Mouse (Mus musculus) cerebellum, postnatal 14 days (tissue): ENCODE data around the gene Slc2a4.

ENCODE experiments used
- DNase-seq, 2 experiments: peaks; one replicate each; pipeline ENCODE4 v3.0.0; 2021; ENCODE audit warnings: mixed read lengths in 2 of 2

Gene Slc2a4

DNA sequence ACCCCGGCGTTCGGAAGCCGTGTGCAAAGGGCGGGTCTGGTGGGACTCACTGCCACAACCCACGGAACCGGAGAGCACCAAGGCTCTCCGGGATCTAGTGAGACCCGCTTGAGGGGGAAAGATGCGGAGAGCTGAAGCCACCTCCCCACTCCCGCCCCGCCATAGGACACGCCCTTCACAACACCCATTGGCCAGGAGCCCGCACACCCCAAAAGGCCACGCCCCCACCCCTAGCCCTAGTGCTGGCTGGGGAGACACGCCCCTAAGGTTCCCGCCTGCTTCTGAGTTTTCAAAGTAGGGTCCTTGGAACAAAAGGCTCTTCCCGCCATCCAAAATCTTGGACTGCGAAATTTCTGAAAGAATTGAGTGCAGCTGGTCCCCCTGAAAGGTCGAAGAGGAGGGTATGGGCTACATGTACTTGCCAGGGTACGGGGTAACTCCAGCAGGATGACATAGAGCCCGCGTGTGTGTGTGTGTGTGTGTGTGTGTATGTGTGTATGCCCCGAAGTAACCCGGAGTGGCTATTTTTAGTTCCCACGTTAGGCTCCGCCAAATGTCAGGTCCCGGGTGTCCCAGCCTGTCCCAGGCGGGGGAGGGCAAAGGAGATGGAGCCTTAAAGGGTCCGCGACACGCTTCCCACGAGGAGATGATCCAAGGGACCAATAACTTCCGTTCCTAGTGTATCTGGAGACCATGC, at the start of gene Slc2a4:
Slc2a4 (minus strand) TSS at position 123 of the 697 bp plus-strand sequence.
- peak; percentile 82 to 92 for DNase-seq

DNA sequence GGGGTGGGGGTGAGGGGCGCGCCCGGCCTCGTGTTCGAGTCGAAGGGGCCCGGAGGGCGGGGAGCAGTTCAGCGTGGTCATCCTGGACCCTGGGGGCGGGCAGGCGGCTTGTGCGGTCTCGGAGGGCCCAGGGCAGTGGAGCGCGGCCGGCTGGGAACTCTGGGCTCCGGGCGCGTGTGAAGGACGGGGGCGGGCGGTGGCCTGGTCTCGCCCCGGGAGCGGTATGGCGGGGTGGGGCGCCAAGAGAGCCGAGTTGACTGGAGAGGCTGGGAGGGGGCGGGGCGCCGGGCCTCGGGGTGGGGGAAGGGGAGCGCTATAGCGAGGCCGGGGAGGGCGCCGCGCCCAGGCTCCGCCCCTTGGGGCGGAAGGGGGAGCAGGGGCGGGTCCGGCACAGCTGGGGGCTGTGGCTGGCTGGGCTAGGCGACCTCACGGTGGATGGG, 49.1 kb upstream of the Slc2a4 start:
- peak; percentile 85 for DNase-seq

DNA sequence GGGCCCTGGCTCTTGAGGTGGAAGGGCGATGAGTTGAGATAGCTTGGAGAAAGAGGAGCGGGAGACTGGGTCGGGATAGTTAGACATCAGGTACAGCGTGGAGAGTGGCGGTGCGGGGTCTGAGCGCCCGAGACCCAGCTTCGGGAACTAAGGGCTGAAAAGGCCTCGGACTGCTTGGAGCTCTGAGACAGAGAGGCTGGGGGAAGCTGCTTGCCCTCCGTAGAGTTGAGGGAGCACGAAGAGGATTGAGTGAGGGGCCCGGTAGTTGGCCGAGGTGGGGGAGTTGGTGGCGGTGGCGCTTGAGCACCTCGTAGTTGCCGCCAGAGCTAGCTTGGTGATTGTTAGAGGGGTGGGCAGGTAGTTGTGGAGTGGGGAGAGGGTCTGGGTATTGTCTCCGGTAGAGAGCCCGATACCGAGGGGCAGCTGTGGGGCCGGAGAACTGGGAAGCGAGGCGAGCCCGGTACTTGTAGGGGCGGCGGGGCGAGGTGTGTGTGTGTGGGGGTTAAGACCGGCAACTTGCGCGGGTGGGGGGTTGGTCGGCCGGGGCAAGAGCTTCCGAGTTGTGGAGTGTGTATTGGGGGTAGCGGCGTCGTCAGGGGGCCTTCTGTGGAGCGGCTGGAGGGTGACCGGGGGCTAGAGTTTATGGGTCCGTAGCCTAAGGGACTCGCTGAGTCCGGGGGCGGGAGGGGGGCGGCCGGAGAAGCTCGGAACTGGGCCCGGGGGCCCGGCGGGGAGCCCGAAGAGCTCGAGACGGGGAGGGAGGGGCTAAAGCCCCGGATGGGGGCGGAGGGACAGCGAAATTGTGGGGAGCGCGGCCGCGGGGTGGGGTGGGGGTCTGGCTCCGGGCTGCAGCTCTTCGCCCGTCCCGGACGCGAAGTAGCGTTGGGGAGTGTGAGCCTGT, 48.4 kb upstream of the Slc2a4 start:
- DNase-seq = peak; percentile 68 to 75

DNA sequence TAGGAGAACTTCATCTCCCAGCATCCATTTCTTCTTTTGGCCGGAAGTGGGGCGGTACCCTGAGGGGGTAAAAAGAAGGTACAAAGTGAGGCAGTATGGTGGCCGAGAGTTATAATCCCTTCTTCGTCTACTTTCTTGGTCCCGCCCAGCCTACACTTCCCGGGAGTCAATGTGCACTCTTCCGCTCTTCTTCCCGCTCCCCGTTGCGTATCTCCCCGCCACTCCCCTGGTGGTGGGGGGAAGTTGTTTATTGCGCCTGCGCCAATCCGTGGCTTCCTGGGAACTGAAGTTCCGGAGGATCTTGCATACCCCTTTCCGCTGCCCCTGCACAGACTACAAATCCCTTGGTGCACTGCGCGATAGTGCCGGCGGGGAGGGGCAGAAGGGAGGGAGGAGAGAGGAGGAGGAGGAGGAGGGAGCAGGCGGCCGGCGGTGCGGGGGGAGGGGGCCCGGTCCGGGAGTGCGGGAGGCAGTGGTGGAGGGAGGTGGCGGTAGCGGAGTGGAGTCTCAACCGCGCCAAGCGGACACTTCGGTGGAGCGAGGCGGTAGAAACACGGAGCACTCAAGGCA, 47.5 kb upstream of the Slc2a4 start, which contains the start of gene Phf23:
Phf23 (plus strand) TSS at position 387 of the 570 bp plus-strand sequence.
- DNase-seq = peak; percentile 97

DNA sequence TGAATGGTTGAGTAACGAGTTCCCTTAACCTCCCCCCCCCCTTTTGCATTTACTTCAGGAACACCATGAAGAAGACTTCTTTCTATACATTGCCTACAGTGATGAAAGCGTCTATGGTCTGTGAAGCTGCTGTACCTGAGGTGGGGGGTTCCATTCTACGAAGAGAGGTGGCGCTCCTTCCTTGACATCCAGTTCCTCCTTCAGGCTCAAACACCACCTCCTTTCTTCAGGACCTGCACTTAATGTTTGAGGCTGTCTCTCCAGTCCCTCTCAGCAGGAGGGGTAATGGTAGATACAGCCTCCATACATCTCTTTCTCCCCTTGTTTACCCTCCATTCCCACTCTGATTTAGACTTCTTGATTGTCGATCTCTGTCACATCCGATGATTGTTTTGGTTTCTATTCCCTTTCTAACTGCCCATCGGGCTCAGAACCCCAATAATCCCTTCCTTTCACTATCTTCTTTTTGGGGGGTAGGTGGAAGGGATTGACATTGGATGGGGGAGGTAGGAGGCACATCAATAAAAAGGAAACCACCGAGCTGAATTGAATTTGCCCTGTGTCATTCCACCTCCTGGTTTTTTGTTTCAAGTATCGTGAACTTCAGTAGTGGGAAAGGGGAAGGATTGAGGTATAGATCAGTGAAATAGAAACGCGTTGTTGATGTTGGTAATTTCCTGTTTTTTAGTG, 46.6 kb upstream of the Slc2a4 start:
- no peak for DNase-seq

DNA sequence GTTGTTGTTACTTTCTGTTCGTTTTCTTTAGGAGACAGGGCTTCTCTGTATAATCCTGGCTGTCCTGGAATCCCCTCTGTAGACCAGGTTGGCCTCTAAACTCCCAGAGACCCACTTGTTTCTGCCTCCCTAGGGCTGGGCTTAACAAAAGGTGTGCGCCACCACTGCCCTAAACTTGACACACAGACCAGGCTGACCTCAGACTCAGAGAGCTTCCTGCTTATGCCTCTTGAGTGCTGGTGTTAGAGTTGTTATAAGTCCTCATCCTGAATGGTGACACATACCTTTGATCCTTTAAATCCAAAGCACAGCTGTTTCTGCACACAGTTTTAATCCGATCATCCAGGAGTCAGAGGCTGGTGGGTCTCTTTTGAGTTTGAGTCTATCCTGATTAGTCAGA, 44.9 kb upstream of the Slc2a4 start:
- peak in 1 of 2 experiments; percentile 8 for DNase-seq

DNA sequence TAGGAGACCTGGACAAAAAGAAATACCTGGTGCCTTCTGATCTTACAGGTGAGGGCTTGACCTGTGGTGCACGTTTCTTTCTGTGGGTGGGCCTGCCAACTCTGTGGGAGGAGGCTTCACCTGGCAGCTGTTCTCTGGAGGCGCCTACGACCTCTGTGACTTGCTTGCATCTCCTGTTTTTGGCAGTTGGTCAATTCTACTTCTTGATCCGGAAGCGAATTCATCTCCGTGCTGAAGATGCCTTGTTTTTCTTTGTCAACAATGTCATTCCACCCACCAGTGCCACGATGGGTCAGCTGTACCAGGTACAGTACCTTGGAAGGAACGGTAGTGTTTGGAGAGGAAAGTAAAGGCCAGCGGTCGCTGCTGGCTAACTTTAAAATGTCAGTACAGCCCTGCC, 44.4 kb upstream of the Slc2a4 start:
- DNase-seq = no peak

DNA sequence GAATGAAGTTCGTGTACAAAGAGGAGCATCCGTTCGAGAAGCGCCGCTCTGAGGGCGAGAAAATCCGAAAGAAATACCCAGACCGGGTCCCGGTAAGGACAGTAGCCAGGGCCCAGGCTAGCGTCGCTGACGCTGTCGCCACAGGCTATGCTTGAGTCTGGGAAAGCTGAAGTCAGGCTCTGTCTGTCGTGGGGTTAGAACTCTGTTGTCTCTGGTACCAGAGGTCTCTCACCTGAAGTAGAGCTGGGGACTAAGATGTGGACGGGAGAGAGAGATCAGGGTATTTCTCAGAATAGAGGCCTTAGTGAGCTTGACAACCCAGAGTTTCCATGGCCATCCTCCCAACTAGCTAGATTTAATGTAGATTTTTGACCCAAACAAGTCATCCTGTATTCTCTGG, 43.7 kb upstream of the Slc2a4 start:
- DNase-seq = no peak

DNA sequence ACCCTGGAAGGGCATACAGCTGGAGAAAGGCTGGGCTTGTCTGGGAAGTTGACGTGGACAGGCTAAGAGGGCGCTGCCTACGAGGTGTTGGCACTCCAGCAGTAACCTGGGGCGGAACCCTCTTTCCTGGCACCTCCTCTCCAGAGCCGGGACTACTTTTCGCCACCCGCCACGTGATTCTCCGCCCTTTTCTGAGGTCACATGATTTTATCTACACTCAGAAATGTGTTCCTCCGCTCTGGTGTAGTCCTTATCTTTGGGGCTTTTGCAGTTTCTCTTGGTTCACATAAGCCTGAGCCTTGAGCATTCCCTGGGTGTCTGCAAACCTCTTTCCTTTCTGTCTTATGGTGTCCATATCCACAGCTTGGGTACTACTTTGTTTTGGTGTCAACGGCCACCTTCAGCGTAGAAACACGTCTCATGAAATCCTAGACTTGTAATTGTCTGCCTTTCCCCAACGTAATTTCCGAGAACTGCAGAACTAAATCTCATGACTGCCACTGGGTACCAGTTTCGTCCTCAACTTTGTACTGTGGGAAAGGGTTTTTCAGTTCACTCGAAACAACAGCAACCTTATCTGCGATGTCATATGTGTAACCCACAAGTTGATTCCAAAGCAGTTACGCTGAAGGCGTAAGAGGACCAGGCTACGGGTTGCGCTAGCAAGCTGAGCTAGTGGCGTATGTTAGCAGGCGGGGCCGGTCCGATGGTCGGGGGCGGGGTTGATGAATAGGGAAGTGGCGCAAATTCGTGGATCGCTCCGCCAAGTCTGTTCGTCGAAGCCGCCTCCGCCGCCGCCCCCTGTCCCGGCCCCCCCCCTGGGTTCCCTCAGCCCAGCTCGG, 43.1 kb upstream of the Slc2a4 start, which contains the start of gene Gabarap:
Gabarap (plus strand) TSS at position 294 of the 842 bp plus-strand sequence.
- DNase-seq = peak; percentile 98

DNA sequence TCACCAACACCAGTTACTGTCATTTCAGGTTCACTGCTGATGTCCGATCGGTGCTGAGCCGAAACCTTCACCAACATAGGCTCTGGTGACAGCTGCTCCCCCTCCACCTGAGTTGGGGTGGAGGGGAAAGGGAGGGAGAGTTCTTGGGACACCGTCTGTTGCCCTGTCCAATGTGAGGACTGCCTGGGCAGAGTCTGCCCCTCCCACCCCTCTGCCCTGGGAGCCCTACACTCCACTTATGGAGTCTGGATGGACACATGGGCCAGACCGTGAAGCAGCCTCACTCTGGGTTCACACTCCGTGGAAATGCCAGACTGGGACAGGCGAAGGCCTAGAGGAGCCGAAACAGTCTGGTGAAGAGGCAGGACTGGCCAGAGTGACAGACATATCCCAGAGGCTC, 42.0 kb upstream of the Slc2a4 start:
- no peak for DNase-seq

DNA sequence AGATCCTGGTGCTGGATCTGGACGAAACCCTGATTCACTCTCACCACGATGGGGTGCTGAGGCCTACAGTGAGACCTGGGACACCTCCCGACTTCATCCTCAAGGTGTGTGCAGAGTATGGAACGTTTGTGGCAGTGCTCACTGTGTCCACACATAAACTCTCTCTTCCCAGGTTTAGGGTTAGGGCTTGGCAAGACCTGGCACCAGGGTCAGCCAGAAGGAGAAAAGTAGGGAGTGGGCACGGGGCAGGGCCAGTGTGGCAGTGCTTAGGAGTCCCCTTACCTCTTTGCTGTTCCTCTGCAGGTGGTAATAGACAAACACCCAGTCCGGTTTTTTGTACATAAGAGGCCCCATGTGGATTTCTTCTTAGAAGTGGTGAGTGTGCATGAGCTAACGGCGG, 36.4 kb upstream of the Slc2a4 start:
- DNase-seq = peak in 1 of 2 experiments; percentile 1

DNA sequence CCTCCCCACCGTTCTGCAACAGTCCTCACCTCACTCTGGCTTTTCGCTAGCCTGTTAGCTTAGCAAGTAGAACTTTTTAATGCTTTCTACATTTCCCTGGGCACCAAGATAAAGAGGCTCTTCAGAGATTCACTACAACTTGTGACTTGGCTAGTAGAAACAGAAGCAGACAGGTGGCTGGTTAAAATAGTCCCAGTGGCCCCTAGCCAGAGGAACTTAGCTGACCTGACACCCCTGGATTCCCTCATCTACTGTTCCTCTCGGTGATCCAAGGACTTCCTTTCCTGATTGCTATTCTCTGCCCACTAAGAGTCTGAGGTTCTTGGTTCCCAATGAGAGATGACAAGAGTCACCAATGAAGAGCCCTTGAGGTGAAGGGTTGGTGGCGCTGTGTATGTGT, 35.4 kb upstream of the Slc2a4 start:
- peak in 1 of 2 experiments; percentile 2 for DNase-seq

DNA sequence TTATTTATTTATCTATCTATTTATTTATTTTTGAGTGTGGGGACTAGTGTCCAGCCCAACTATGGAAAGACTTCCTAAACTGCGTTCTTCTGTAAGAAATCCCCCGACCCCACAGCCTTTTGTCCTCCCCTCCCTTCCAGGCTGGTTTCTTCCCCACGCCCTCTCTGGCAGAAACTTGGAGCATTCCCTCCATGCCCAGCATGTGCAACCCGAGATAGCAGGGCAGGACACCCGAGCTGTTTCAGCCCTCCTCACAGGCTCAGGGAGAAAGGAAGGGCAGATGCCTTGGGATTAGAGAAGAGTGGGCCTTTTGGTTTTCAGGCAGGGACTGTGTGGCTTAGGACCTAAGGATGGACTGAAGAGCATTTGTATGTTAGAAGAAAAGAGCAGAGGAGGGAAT, 34.9 kb upstream of the Slc2a4 start:
- peak in 1 of 2 experiments; percentile 13 for DNase-seq

DNA sequence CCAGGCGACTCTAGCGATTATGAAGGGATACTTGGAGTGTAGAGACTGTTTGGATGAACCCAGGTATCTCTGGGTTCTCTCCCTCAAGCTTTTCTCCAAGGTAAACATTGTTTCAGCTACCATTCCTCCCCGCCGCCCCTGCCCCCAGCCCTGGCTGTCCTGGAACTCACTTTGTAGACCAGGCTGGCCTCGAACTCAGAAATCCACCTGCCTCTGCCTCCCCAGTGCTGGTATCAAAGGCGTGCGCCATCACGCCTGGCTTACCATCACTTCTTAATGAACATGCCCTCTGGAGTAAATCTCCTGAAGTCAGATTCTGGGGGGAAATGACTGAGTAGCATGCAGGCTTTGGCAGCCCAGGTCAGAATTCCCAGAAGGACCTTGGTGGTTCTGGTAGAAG, 34.2 kb upstream of the Slc2a4 start, which contains the start of gene Elp5:
Elp5 (minus strand) TSS at position 293 of the 400 bp plus-strand sequence.
- DNase-seq = no peak

DNA sequence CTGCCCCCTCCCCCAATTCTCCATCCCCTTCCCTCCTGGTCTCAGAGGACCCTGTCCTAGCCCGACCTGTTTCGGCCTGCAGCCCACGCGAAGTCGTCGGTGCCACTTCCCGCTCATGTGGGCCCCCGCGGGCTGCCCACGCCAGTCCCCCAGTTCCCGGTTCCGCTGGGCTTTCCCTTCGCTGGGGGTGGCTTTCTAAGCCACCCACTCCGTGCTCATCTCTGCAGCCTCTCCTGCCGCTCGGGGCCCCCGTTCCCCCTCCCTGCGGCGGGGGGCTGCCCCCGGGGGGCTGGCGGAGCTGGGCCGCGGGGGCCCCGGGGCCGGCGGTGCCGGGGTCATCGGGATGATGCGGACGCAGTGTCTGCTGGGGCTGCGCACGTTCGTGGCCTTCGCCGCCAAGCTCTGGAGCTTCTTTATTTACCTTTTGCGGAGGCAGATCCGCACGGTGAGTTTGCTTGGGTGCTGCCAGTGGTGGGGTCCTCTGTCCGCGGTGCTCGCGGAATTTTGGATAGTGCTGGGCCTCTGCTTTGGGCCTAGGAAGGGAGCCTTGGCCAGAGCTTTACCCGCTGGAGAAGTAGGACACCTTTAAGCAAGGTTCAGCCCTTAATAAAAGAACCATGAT, 33.3 kb upstream of the Slc2a4 start, which contains the start of gene Ctdnep1:
Ctdnep1 (plus strand) TSS at position 16 of the 622 bp plus-strand sequence.
- DNase-seq = peak in 1 of 2 experiments; percentile 47

DNA sequence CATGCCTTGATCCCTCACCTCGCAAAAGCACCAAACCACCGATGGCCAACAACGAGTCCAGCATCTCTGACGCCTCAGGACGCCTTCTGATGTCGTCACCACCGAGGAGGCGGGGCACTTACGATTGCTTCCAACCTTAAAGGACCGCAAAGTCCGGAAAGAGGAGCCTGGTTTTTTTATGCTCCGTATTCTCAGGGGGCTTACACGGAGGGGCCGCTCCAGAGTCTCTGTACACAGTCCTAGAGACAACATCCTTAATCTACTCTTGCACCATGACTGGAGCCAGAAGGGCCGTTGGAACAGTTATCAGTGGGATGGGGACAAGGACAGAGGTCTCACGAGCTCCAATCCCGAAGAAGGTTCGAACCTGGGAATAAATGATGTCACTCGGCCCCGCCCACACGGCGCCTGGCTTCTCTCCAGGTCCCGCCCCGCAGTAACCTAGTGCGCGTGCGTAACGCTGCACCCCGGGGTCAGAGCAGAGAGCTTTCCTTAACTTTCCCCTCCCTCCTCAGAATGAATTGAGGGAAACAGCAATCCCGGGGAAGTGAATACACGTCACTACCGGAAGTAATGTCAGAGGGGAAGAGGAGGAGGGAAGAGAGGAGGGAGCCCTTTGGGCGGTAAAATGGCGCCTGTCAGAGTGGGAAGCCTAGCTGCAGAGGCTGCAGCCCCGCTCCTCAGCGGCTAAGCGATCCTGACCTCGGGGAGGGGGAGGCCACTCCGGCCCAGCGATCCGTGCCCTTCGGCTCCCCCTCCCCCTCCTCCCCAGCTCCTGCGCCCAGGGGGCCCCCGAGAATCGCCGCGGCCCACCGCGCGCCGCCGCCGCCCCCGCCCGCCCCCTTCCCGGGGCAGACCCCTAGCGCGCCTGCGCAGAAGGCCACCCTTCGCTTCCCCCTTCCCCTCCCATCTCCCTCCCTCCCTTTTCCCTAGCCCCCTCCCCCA, 32.5 kb upstream of the Slc2a4 start:
- peak; percentile 99 to 100 for DNase-seq

DNA sequence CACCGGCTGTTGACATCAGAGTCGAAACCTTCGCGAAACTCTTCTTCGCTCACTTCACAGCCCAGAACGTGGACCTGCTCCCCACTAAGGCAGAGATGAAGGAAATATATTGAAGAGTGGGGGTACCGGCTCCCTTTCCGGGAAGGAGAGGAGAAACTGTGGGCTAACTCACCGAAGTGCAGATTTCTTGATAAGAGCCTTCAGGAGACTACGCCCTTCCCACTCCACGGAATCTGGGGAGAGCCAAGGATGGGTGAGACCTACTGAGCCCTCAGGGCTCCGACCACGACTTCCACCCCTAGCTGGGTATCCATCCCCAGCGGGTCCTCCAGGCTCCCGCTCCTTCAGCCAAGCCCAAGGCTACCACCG, 31.8 kb upstream of the Slc2a4 start:
- DNase-seq = no peak

DNA sequence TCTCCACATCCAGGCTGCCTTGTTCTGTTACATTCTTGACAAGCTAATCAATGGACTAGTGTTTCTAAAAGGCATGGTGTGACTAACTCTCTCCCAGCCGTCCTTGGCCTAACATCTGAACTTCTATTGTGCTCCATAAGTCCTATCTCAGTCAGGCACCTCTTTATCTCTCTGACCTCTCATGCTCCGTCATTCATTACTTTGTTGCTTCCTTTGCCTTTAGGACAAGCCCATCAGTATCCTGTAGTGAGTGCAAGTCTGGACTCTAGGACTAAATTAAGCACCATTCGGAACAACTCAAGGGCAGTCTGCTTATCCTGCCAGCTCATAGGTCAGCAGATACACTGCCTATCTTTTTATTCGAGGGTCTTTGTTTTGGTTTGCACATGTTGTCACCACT, 28.3 kb upstream of the Slc2a4 start:
- no peak for DNase-seq

DNA sequence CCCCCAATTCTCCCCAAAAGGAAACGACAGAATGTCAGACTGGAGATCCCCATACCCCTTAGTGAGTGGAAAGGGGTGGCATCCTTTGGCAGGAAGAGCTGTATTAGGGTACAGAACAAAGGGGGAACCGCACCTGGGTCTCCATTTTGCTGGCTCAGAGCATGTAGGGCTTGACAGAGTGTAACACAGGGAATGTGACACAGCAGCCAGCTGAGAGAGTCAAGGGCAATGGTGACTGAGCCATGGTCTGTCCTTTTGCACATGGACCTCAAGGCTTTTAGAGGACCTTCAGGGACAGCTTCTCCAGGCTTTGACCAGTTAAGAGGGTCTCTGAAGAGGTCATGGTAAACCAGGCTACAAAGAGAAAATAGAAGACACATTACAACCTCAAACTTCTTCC, 26.9 kb upstream of the Slc2a4 start:
- DNase-seq = no peak

DNA sequence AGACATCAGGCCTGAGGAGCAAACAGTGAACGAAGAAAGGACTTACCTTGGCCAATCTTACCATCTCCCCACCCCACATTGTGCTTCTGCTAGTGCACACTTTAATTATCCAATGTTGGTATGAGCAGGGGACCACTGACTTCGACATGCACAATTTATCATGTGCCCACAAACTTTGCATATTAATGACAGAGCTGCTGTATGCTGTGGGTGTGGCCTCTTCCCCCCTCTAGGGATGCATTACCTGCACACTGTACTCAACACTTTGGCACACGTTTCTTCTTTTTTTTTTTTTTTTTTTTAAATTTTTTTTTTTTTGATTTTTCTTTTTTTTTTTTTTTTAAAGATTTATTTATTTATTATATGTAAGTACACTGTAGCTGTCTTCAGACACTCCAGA, 22.8 kb upstream of the Slc2a4 start:
- DNase-seq = no peak
